Mouse (Mus musculus) heart, postnatal 25 days (tissue): ENCODE data around the gene Slco3a1. TPM values are rescaled to one million over a fixed set of nuclear protein-coding genes. Genes with fewer than 3 reads are reported as not detected.

Experiments used
- DNase-seq: peaks from one replicate; pipeline ENCODE4 v3.0.0; 2022; ENCODE audit warnings: low spot score
- intact Hi-C: fragments of 180-260 bp; cut with DNase I; formaldehyde crosslinking; loops from one replicate; pipeline ENCODE4 v1.15.1; 2025
- total RNA-seq, 2 experiments: library from RNA; stranded (reverse); gene quantifications; 2 replicates each; pipeline ENCODE4 v1.2.3; 2021

Slco3a1 gene
- total RNA-seq, 2 experiments from 2014 or later: 95.3 to 105 TPM

GRCm38 (mm10) chr7:74529877-74530276, 24.7 kb downstream of the Slco3a1 start:
- DNase-seq: no peak
- intact Hi-C loops: no loop called here

DNA sequence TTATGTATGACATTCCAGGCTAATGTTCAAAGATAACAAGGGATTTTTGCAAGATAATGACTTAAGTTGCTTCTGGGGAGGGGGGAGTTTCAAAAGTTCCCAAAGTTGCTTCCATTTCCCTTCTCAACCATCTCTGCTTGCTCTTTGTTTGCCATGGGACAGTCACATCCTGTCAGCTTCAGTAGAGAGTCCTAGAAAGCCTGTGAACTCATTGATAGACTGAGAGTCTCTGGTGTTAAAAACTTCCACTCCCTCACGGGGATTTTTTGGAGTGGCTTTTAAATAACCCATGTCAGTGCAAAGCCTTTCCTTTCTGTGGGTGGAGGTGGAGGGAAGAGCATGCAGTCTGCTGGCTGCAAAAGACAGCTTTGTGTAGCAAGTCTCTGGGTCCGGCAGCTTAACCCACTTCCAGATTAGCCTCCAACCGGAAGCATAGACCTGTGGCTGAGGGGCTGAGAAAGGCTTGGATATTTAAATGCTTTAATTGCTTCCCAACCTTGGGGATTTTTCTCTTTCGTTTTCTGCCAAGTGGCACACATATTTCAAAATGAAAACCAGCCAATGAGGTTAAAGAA, 25.3 kb downstream of the Slco3a1 start:
- intact Hi-C loops: no loop called here
- no peak for DNase-seq

- no peak for DNase-seq
- intact Hi-C loops: no loop called here
Observed at GRCm38 (mm10) chr7:74528182-74528581, 26.4 kb downstream of the Slco3a1 start.

- intact Hi-C loops: no loop called here
- no peak for DNase-seq
Observed at GRCm38 (mm10) chr7:74527689-74528088, 26.9 kb downstream of the Slco3a1 start.

DNA sequence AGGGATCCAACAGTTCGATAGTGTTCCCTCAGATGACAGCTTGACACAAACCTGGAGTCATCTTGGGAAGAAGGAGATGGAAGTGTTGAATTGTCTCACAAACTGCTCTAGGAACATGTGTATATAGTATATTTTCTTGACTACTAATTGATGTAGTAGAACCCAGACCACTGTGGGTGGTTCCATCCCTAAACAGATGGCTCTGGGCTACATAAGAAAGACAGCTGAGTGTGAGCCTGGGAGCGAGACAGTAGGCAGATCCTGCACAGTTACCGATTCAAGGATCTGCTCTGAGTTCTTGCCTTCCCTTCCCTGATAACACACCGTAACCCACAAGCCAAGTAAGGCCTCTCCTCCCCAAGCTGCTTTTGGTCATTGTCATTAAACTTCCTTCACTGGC, 28.6 kb downstream of the Slco3a1 start:
- DNase-seq: no peak
- intact Hi-C loops: no loop called here

DNA sequence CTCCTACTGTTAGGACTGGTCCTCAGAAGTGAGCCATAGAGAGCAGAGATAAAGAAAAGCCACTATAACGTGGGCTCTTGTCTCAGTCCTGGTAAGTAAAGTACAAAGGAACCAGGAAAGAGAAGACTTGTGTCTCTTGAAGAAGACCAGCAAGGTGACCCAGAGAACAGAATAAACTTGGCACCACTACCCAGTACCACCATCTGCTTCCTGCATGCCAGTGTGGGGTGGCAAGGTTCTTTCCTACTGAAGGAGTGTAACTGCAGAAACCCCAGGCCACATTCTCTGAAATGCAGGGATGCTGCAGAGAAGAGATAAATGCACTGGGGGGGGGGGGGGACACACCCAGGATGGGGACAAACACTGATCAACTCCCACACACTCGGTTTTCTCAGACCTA, 29.0 kb downstream of the Slco3a1 start:
- intact Hi-C loops: no loop called here
- DNase-seq: no peak

DNA sequence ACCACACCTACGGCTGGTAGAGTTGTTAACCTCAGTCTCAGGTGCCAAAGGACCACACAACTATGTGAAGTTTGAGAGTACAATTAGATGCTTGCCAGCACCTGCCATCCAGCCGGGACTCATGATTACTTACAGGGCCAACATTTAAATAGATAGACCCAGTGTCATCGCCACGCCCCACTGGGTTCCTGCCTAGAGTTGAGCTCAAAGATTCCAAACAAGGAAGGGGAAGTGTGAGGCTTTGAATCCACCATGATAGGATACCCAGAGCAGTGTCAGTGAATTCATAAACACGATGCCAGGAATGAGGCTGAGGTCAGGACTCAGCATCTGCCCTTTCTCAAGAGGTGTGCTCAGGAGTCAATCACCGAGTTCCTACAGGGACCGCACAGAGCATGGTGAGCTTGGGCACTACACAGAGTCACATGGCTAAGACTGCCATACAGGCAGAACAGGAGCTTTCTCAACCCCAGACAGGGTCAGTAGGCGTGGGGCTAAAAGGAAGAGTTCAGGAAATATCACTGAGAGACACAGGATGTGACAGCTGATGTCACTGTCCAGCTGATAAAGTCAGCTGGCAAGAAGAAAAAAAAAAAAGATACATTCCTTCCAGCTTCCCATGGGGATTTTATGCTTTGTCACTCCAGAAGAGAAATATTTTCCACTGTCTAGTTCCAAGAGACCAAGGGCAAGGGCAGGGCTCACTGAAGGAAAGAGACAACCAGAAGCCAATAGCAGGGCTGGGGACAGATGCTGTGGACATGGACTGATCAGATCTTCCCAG, 30.2 kb downstream of the Slco3a1 start:
- intact Hi-C loops: no loop called here
- DNase-seq: peak; percentile 33

GRCm38 (mm10) chr7:74523086-74523485, 31.5 kb downstream of the Slco3a1 start:
- no peak for DNase-seq
- intact Hi-C loops: no loop called here

DNA sequence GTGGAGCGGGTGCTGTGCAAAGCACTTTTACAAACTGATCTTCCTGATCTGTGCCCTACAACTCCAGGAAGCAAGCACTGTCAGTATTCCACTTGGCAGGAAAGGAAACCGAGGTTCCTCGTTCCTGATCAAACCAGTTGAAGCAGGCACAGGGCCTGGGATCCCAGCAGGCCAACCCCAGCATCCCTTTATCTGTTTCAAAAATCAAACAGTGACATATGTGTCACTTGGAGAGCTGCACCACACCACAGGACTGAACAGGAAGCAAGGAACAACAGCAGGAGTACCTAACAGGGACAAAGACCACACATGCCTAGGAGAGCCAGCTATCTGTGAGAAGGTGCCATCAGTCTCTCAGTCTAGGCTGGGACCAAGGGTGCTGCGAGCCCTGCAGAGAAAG, 32.3 kb downstream of the Slco3a1 start:
- intact Hi-C loops: no loop called here
- DNase-seq: no peak

GRCm38 (mm10) chr7:74519386-74519785, 35.2 kb downstream of the Slco3a1 start:
- intact Hi-C loops: no loop called here
- DNase-seq: no peak

DNA sequence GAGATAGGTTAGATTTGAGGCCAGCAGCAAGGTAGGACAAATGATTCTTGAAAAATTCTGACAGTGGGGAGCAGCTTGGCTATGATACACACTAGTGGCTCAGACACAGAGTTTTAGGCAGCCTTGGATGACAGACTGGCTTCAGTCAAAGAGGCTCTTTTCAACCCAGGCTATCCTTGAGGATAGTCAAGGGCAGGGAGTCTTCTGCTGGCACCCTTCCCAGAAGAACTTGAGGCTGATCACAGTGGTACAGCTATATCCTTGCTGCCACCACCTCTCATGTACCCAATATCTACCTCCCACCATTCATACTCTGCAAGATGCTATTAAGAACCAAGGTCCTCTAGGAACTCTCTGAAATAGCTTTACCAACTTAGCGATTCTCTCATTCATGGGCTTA, 35.8 kb downstream of the Slco3a1 start:
- DNase-seq: no peak
- intact Hi-C loops: no loop called here

- DNase-seq: no peak
- intact Hi-C loops: no loop called here
Observed at GRCm38 (mm10) chr7:74518255-74518654, 36.3 kb downstream of the Slco3a1 start.

DNA sequence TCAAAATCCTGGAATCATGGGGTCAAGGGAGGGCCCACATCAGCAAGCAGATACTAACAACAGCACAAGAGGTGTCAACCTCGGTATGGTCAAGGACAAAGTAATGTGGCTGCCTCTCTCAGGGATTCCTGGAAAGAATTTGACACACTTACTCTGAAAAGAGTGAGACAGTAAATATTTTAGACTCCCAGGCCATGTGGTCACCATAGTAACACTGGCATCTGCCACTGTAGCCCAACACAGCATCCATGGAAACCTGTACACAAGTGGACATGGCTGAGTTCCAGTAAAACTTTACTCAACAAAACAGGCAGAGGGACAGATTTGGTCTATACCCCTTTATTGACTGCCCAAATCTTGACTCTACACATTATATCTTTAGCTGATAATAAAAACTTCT, 43.9 kb downstream of the Slco3a1 start:
- DNase-seq: peak; percentile 13
- intact Hi-C loops: loop anchor here (5.0 kb wide), 1 partner anchor 88 kb away; no protein-coding TSS in a partner anchor

DNA sequence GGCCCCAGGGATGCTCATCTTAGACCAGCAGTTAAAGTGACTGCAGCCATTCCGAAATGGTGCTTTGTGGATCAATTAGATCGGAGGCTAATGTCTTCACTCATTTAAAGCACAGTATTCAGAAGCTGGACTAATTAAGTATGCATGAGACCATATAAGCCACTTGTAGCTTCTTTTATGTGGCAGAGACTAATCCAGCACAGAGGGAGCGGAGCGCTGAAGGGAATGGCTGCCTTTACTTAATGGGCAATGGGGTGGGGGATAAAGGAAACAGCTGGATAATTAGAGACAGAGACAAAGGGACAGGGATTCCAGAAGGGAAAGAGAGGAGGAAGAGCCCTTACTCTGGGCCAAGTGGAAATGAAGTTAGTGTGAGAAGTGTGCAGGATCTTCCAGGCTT, 46.4 kb downstream of the Slco3a1 start:
- no peak for DNase-seq
- intact Hi-C loops: no loop called here

- intact Hi-C loops: no loop called here
- no peak for DNase-seq
Observed at GRCm38 (mm10) chr7:74506856-74507255, 47.7 kb downstream of the Slco3a1 start.

- intact Hi-C loops: no loop called here
Observed at GRCm38 (mm10) chr7:74505635-74506034, 48.9 kb downstream of the Slco3a1 start.

GRCm38 (mm10) chr7:74501187-74501586, 53.4 kb downstream of the Slco3a1 start:
- DNase-seq: no peak
- intact Hi-C loops: no loop called here

More at GRCm38 (mm10) chr7:74505635-74506034, 48.9 kb downstream of the Slco3a1 start:
- no peak for DNase-seq

DNA sequence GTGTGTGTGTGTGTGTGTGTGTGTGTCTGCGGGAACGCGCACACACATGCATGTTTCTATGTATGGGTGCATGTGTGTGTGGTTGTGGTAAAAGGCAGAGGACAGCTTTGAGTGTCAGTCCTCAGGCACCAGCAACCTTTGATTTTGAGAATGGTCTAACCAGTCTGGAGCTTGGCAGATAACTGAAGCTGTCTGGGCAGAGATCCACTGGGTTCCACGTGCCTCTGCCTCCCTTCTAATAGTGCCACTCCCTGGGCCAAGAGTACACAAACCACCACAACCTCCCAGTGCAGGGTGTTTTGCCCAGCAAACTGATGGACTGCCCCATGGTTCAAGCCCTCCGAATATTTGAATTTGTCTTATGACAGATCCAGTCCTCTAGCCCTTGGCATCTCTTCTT, 55.1 kb downstream of the Slco3a1 start:
- no peak for DNase-seq
- intact Hi-C loops: no loop called here

DNA sequence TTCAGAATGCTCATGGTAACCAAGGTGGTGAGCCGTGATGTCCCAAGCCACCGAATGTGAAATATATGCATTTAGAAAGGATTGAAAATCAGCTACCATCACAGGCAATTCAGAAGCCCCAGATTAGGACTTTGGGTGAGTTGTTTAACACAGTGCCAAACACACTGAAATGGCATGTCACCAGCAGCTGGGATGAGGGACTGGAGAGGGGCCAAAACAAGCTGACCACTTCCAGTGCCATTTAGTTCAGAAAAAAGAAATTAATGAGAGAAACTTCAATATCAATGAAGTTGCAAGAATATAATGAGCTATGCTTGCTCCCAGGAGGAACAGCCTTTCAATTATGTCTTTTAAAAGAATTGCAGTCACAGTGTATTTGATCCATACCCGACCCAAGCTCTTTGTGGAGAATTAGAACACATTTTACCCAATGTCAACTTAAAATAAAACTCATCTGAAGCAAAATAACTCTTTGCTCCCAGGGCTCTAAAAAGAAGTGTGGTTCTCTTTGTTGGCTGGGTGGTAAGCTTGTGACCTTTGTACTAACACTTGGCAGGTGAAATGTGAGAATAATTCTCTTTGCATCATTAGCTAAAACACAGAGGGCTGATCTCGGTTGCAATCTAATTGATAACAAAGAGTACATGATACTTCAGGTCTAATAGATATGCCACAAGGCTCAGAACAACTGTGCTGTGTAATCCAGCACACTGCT, 56.2 kb downstream of the Slco3a1 start:
- intact Hi-C loops: no loop called here
- DNase-seq: no peak

DNA sequence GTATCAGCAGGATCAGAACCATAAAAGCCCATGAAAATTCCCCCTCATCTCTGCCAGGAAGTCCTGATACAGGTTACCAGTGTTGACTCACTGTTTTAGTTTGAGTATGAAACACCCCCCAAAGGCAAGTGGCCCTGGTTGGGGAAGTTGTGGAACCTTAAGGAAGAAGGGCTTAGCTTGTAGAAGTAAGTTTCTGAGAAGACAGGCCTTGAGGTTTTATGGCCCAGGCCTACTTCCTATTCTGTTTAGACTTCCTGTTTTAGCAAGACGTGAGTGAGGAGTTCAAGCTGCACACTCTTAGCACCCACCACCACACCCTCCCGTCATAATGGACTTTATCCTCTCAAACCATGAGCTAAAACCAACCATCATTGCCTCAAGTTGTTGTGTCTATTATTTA, 57.4 kb downstream of the Slco3a1 start:
- intact Hi-C loops: no loop called here
- DNase-seq: no peak

DNA sequence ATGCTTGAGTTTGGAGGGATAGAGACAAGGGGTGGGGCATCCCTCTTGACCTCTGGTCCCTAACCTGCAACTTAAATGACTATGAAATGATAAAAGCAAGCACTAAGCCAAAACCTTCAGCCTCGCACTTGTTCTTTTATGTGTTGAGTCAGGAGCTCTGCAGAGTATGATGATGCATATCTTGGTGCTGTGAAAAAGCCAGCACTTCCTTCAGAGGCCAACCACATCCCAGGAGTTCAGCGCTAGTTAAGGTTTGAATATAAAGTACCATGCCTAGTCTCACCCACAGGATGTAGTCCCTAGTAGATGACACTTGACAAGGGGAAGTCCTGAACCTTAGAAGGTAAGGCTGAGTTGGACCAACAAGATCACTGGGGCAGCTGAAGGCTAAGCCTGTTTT, 59.1 kb downstream of the Slco3a1 start:
- intact Hi-C loops: no loop called here
- no peak for DNase-seq
